Mouse (Mus musculus): Measurements from ENCODE around the gene 2010003K11Rik.

DNA sequence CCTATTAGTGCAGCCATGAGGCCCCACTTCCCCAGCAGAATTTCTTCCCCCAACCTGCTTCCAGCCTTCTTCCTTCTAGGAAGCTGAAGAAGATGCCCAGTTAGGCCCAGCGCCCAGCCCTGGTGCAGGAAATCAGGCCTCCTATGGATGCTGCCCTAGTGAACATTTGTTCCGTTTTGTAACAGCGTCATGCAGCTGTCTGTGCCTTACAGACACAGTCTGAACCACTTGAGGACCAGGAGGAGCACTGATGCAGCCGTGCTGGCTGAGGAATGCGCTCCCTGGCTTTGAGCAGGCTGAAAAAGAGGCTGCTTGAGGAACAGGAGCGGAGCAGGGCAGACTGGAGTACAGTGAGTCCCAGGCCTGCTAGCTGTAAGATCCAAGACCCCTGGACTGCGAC, 3.7 kb downstream of the 2010003K11Rik start:
- TF ChIP-seq CTCF (conservative IDR thresholded peaks at IDR 0.05; ENCODE audit: low read length), result no peak
- TF ChIP-seq NANOG (IDR thresholded peaks at IDR 0.05; ENCODE audit: borderline replicate concordance, low read length), result no peak

All from E14TG2a.4 (cell line).